Mouse (Mus musculus) kidney, postnatal 36 days (tissue): ENCODE results near the gene Mgarp.
A peak's percentile ranks its signal among the peaks of the same experiment; 100 is the strongest.
"Not testable (repeated sequence)": the region's sequence is repeated elsewhere in the genome, so short reads cannot be mapped to it uniquely, and the experiment has no call there.

Experiments used
- DNase-seq, 2 experiments: peaks; one replicate each; pipeline ENCODE4 v3.0.0; 2021 to 2022; ENCODE audit warnings: mixed read lengths in 2 of 2

Gene Mgarp

DNA sequence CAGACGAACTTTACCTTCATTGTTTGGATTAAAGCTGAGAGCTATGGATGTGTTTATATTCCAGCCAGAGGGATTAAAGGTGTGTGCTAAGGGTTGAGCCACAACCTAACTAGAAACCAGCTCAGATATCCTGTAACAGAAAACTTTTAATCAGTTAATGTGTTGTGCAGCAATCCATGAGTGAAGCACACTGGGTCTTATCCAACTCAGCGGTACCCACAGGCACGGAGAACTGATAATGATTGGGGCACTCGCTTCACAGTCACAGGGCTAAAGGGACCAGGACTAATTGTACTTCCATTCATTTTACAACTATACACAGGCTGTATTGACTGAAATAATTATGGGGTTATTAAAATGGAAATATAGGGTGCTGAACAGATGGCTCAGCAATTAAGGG, 29.6 kb downstream of the Mgarp start:
- DNase-seq: no peak

DNA sequence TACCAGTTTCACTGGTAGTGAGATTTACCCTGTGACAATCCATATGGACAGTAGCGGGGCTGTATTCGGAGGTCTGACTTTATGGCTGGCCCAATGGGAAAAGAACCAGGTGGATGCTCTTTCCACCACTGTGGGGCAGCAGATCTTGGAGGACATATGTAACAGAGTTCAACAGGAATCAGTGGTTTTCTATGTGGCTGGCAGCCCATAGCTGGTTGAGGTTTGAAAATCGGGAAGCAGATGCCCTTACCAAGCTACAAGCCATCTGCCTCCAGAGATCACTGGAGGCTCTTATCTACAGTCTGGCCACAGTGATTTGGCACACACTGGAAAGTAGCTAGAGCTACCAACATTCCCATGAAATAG, 31.0 kb downstream of the Mgarp start:
- no peak for DNase-seq

DNA sequence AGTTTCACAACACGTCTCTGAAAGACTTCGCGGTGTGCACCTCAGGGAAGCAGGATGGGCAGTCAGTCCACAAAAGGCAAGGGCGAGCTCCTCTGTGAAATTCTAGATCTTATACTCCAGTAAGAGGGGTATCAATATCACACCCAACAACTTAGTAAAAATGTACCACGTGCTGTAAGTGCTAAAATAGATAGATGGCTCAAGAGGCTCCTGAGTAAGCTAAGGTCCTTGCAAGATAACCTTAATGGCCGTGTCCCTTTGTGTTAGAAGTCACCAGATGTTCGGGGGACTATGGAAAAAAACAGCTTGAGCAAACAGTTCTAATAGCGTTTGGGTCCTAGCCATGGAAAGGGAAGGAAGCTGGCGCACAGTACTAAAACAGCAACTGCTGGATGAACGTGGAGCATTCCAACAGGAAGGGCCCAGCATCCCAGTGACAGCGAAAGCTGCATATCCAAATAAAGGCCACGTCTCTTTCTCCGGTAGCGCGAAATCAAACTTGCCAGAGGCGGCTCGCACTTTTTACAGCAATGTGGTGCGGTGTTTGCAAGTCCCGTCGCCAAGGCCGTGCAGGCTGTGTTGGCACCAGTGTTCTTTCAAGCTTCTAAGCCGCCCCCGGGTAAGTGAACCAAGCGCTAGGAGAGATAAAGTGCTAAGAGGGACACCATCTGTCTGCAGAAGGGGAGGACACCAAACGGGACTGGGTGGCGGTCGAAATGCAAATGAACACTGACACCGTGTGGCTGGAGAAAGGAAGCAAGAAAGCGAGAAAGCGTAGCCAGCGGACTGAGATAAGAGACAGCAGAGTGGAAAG, 31.6 kb downstream of the Mgarp start:
- peak; percentile 72 to 78 for DNase-seq

DNA sequence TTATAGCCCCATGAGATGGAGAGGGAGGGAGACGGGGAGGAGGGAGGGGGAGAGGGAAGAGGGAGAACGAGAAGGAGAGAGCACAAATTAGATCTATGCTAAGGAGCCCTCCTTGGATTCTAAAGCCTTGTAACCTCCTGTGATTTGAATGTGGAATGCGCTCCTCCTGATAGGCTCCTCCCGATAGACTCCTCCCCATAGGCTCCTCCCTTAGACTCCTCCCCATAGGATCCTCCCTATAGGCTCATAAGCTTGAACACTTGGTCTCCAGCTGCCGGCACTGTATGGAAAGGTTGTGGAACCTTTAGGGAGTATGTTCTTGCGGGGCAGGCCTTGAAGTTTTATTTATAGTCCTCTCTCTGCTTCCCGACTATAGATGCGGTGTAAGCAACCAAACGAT, 35.5 kb downstream of the Mgarp start:
- DNase-seq: no peak

DNA sequence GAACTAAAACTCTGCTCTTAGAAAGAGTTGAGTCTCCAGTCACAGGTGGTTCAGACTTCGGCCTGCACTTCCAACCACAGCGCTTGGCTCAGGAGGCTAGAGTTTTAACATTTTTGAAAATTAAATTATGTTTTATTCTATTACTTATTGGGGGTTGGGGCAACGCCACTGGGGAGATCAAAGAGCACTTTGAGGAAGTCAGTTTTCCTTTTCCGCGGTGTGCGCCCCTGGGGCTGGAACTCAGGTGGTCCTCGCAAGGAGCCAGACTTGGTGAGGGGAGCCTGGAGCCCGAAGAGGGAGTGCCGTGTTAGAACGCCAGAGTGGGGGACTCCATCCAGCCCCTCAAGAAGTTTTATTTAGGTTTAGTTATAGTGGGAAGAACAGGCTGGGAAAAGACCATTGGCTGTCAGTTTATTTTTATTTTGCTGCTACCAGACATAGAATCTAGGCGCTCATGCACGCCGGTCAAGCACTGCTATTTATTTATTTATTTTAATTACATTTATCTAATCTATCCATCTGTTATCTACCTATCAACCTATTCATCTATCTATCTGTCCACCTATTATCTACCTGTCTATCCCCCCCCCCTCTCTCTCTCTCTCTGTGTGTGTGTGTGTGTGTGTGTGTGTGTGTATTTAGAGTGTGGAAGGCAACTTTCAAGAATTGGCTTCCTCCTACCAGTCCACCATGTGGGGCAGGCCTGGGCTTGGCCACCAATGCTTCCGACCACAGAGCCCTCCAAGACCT, 36.8 kb downstream of the Mgarp start:
- DNase-seq: no peak

DNA sequence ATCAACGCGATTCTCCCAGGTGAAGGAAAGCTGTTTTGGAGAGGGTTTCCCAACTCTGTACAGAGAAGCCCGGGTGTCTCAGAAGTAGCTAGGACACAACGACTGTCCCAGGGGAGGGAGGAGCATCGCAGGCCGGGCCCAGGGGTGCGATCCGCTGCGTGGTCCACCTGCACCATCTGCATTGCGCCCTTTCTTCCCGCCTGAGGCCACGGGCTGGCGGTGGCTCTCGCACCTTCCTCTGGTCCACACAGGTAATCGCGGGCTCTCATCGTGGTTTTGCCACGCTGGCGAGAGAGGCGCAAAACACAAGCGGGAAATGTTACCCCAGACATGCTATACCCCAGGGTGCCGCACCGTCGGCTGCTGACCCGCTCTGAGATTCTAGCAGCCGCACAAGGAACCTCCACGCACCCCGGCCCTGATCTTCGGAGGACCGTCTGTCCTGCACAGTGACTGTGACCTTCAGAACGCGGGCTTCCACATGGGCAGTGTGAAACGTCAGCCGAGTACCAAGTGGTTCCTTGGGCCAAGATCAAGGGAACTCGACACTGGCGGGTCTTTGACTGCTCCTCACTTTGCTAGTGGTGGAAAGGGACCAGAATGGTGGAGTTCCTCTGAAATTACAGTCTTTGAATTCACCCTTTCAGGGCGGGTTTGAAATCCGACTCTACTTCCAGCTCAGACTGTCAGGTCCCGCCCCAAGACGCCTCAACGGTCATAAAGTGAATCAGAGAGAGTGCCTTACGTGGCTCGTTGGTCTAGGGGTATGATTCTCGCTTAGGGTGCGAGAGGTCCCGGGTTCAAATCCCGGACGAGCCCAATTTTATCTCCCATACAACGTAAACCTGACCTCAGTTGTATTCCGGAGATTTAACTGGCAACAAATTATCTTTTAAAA, 37.6 kb downstream of the Mgarp start:
- peak; percentile 29 to 49 for DNase-seq

DNA sequence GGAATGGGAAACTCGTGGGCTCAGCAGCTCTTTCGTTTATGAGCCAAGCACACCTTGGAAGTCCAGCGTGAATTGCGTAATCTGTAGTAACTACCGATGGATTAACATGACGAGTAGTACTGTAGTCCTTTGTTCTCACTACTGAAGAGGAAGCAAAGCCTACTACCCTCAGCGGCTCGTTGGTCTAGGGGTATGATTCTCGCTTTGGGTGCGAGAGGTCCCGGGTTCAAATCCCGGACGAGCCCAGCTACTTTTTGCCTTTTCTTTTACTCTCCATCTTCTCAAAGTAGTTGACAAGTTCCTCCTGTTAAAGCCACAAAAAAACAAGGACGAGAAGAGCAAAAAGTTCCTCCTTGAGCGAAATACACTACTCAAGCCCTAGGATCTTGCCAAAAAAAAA, 38.4 kb downstream of the Mgarp start:
- peak; percentile 37 to 56 for DNase-seq

DNA sequence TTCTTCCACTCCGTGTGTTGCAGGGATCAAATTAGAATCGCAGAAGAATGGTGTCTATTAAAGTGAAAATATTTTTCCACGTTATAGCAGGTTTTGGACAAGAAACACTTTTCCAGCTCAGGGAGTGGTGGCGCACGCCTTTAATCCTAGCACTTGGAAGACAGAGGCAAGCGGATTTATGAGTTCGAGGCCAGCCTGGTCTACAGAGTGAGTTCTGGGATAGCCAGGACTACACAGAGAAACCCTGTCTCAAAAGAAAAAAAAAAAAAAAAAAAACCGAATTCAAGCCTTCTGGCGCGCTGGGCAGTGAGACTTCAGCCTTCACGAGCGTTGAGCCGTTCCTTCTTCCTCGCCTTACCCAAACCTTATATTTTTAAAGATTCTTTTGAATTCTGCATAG, 38.9 kb downstream of the Mgarp start:
- DNase-seq: no peak

DNA sequence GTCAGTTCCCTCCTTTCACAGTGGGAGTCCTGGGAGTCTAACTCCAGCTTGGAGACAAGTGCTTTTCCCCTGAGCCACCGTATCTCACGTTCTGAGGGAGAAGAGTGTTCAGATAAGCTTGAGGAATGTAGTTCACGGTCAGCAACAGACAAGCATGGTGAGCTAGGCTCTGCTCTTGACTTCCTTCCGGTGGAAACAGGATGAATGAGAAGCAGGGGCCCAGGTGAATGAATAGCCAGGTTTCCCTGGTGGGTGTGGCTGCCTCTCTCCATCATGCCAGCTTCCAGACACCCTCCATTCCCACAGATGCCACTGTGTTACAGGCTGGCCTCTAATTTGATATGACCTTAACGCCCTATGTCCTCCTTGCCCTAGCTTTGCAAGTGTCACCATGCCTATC, 39.5 kb downstream of the Mgarp start:
- no peak for DNase-seq

DNA sequence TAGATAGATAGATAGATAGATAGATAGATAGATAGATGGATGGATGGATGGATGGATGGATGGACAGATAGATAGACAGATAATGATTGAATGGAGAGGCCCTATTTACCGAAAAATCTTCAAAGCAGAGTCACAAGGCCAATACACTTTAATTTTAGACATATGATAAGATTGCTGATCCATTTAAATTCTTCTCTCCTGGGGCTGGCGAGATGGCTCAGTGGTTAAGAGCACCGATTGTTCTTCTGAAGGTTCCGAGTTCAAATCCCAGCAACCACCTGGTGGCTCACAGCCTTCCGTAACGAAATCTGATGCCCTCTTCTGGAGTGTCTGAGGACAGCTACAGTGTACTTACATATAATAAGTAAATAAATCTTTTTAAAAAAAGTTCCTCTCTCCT, 41.6 kb downstream of the Mgarp start:
- not testable (repeated sequence) for DNase-seq

DNA sequence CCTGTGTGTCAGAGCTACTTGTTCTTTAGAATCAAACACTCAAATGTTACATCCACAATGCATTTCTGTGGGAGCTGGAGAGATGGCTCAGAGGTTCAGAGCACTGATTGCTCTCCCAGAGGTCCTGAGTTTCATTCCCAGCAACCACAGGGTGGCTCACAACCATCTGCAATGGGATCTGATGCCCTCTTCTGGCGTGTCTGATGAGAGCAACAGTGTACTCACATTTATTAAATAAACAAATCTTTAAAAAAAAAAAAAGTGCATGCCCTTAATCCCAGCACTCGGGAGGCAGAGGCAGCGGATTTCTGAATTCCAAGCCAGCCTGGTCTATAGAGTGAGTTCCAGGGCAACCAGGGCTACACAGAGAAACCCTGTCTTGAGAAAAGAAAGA, 42.5 kb downstream of the Mgarp start:
- no peak for DNase-seq

DNA sequence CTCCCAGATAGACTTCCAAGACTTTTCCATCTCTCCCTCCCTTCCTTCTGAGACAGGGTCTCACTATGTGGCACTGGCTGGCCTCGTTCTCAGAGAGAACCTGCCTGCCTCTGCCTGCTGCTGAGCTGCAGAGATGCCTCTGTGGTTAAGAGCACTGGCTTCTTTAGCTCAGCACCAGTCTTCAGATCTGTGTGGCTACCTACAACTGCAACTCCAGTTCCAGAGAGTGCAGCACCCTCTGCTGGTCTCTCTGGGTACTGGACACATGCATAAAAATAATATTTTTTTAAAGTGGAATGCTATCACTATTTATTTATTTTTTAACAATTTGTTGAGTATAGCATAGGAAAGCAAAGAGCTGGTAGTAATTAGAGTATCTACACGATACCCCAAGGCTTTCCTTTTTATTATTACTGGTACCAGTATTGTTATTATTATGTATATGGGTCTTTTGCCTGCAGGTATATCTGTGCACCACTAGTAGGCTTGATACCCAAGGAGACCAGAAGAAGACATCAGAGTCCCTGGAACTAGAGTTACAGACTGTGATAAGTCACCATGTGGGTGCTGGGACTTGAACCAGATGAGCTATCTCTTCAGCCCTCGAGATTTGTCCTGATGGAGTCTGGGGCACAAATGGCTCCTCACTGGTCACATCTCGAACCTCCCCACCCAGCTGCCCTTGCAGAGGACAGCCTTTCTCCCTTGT, 43.1 kb downstream of the Mgarp start:
- peak; percentile 64 to 88 for DNase-seq

DNA sequence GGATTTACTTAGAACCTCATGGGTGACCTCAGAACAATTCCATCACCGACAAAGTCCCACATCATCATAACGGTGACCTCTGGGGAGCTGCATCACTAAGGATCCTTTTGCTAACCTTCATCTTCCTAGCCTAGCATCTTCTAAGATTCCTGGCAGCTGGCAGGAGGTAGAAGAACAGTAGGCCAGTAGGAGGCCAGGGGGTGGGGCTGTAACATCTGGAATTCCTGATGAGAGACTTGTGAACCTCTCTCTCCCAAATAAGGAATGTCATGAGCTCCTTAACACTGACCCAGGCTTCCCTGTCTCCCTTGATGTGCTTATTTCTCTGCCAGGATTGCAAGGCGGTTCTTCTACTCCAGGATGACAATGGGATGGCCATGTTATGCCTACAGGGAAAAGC, 45.7 kb downstream of the Mgarp start:
- no peak for DNase-seq

DNA sequence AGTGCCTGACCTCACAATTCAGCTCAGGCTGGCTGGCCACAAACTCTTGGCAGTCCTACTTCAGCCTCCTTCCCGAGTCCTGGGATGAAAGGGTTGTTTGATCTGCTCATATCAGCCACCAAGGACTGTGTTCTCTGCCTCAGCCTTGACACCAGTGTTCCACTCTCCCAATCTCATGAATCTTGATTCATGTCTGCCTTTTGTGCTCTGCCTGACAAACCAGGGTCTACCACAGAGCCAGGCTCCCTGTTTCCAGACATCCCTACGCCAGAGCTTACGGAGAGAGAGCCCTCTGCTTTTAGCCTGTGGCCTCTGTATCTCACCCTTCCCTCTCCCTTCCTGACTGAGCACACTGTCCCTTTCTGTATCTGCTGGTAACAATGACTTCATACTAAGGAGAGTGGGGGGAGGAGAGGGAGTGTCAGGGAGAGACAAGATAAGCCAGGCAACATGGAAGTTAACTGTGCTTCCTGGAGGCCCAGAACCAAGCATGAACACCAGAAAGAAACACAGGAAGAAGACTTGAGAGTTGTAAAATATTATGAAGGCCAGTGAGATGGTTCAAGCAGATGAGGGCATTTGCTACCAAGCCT, 47.8 kb downstream of the Mgarp start:
- no peak for DNase-seq

DNA sequence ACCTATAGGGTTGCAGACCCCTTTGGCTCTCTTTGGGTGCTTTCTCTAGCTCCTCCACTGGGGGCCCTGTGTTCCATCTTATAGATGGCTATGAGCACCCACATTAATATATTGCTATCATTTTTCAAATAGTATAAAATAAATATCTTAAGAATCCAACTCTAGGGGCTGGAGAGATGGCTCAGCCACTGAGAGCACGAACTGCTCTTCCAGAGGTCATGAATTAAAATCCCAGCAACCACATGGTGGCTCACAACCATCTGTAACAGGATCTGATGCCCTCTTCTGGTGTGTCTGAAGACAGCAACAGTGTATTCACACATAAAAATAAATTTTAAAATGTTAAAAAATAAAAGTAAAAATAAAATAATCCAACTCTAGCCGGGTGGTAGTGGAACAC, 51.5 kb downstream of the Mgarp start:
- DNase-seq: not testable (repeated sequence)

DNA sequence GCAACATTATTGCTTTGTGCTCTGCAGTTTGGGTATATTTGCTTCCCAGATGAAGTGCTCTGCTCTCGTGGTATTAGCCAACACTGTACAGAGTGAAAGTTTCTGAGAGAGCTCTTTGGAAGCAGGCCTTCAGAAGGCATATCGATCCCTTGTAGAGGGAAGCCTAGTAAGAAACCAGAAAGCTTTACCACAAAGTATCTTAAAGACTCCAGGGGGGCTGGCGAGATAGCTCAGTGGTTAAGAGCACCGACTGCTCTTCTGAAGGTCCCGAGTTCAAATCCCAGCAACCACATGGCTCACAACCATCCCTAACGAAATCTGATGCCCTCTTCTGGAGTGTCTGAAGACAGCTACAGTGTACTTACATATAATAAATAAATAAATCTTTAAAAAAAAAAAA, 52.4 kb downstream of the Mgarp start:
- not testable (repeated sequence) for DNase-seq

DNA sequence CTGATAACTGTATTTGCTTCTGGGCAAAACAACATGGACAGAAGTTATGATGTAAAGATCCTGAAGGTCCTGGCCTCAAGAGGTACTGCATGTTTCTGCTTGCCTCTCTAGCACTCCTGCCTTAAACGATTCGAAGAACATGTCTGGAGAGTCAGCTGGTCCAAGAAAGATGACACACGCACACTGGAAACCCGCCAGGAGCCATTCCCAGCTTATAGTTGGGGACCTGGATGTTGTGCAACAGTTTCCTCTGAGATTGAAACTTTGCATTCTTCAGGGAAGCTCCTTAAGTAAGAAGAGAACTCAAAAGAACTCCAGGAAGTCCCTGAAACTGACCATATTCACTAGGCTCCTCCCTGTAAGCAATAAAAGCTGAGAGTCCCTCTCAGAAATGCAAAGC, 53.3 kb downstream of the Mgarp start:
- DNase-seq: no peak

DNA sequence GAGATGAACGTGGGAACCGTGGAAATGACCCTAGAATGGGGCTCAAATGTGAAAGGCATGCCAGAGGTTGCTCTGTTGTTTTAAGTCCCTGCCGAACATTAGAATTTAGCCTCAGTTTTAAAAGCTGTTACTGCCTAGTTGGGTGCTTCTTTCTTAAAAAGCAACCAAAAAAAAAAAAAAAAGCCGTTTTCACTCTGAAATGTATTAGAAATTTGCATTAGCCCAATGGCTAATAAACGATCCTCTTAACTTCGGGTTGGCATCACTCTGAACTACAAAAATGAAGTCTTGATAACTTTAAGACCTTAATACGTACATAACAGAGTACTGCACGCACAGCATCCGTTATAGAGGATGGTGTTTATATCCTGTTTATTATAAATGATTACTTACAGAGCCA, 54.4 kb downstream of the Mgarp start:
- DNase-seq: no peak

DNA sequence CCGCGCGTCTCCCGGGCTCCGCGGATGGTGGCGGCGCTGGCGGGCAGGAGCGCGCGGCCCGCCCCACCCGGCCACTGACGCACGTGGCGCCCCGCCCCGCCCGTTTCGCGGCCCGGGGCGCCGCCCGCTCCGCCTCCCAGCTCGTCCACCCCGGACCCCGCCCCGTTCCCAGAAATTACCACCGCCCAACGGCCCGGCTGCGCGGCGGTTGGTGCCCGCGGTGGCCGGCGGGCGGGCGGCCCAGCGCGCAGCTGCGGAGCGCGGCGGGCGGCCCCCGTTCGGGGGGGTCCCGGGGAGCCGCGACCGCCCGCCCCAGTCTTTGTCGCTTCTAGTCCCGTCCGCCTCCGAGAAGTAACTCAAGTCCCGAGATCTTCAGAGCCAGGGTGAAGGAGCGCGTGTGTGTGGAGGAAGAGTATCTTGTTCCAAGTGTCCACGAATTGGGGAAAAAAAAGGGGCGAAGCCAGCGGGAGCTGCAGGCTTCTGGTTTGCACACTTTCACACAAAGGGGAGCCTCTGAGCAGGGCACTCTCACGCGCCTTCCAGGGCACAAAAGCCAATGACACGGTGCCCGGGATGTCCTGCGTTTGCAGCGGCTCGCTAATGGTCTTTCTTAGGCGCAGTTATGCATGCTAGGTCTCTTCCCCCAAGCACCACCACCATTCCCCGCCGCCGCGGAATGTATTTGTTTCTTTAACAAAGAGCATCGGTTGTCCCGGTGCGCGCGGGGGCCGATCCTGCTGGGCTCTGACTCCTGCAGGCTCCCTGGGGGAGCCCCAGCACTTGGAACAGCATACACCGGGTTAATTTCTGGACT, 55.1 kb downstream of the Mgarp start:
- DNase-seq: peak; percentile 92 to 96

DNA sequence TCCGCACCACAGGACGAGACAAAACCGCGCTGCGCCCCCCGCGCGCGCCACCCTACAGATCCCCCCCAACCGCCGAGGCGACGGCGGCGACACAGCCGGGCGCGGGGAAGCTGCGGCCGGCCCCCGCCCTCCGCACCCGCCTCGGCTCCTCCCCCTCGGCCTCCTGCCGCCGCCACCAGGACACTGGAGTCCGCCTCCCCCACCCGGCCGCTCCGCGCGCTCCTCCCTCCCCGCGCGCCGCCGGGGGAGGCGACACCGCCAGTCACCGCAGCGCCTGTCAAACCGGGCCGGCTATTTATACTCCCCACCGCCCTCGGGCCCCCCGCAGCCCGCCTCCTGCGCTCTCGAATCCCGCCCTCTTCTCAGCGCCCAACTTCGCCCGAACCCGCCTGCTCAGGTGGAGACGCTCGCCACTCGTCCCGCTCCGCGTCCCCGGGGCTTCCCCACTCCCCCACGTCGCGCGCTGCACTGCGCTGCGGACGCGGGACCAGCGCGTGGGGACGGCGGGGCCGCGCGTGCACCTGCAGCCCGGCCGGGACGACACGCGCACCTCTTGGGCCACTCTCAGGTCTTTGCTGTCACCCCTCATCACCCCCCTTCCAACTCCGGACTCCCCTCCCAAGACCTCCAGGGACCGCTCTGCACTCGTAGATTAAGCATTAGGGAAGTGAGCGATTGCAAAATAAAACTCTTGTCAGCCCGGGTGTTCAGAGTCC, 55.8 kb downstream of the Mgarp start, which contains the start of gene Elf2:
TSS of gene Elf2 (minus strand) at position 112 of the 716 bp plus-strand sequence.
- DNase-seq: peak; percentile 90 to 94
